8 mouse cellular contexts compared by ENCODE assay signal in genomic region chr11:108921506-108922455, GRCm38 (mm10). TPM values are rescaled to one million over a fixed set of nuclear protein-coding genes. Genes with fewer than 3 reads are reported as not detected.
DNase-seq lines count a peak whose midpoint lies in the region; ATAC-seq and TF ChIP-seq lines count a peak whose summit lies in the region.

No protein-coding gene starts in this region.

- H3K4me1 ChIP-seq in ES-E14 (ENCODE audit: control insufficient read depth in 2 of 2, insufficient read depth in 2 of 2, low read length in 2 of 2, poor library complexity in 1 of 2), result peaks cover 0 to 33% of the 10 kb centered on the region in 2 experiments; a peak in 1 of 4 replicates
- peaks cover 40% of the 10 kb centered on the region for H3K4me1 ChIP-seq in embryonic facial prominence, embryonic 14.5 days (ENCODE audit: control insufficient read depth, insufficient read depth, low read length)
- H3K4me1 ChIP-seq in hindbrain, embryonic 11.5 days (replicated peaks; ENCODE audit: control insufficient read depth, insufficient read depth, low read length), result peaks cover 9% of the 10 kb centered on the region
- peaks cover 7% of the 10 kb centered on the region for H3K4me1 ChIP-seq in liver, embryonic 11.5 days (replicated peaks; ENCODE audit: control insufficient read depth, insufficient read depth, low read length)
- peaks cover 48% of the 10 kb centered on the region for H3K4me1 ChIP-seq in neural tube, embryonic 14.5 days (ENCODE audit: control insufficient read depth, insufficient read depth, low read length)

- WGBS in embryonic facial prominence, embryonic 14.5 days, result under 1% methylated on average over 44 of the region's 62 CpGs
- 1% methylated on average over 57 of the region's 62 CpGs for WGBS in hindbrain, embryonic 11.5 days
- under 1% methylated on average over 54 of the region's 62 CpGs for WGBS in liver, embryonic 11.5 days
- WGBS in neural tube, embryonic 14.5 days, result under 1% methylated on average over 54 of the region's 62 CpGs

- DNase-seq in cerebellum, adult 11-12 months, result peak; percentile 31
- no peak for DNase-seq in cerebellum, adult 9-10 months
- no peak for DNase-seq in ES-E14 (ENCODE audit: low read depth, low spot score)
- DNase-seq in embryonic facial prominence, embryonic 14.5 days (ENCODE audit: low spot score), result peak; percentile 79
- peak; percentile 72 for DNase-seq in hindbrain, embryonic 11.5 days (ENCODE audit: low spot score)
- peak; percentile 50 for DNase-seq in liver, embryonic 11.5 days (ENCODE audit: low spot score)
- no peak for DNase-seq in frontal cortex, postnatal 25 days (ENCODE audit: low spot score in 2 of 2)

- peaks cover 14% of the 10 kb centered on the region; the same call in 1 of the 2 replicates for H3K36me3 ChIP-seq in ES-E14 (ENCODE audit: control insufficient read depth, insufficient read depth, low read length, poor library complexity, severe bottlenecking)
- 0 out of 2 replicates have a peak, but pooled peaks cover 10% of the 10 kb centered on the region for H3K36me3 ChIP-seq in embryonic facial prominence, embryonic 14.5 days (ENCODE audit: control insufficient read depth, insufficient read depth, low read length)
- 0 out of 2 replicates have a peak, but pooled peaks cover 3% of the 10 kb centered on the region for H3K36me3 ChIP-seq in hindbrain, embryonic 11.5 days (ENCODE audit: control insufficient read depth, insufficient read depth, low read length)
- no peaks in the 10 kb centered on the region for H3K36me3 ChIP-seq in liver, embryonic 11.5 days (ENCODE audit: control insufficient read depth, insufficient read depth, low read length)
- H3K36me3 ChIP-seq in neural tube, embryonic 14.5 days (ENCODE audit: control insufficient read depth, insufficient read depth, low read length), result no peaks in the 10 kb centered on the region

- peak overlapping the region; percentile 86 for H3K9ac ChIP-seq in ES-E14 (ENCODE audit: insufficient read depth, low read depth, low read length, poor library complexity, severe bottlenecking)
- H3K9ac ChIP-seq in embryonic facial prominence, embryonic 14.5 days (ENCODE audit: low read depth, low read length), result peak overlapping the region; percentile 93
- H3K9ac ChIP-seq in hindbrain, embryonic 11.5 days (ENCODE audit: low read depth, low read length), result peak overlapping the region; percentile 96
- peak overlapping the region; percentile 71 for H3K9ac ChIP-seq in liver, embryonic 11.5 days (ENCODE audit: low read depth, low read length)
- H3K9ac ChIP-seq in neural tube, embryonic 14.5 days (replicated peaks; ENCODE audit: low read depth, low read length), result peak overlapping the region; percentile 86

- in situ Hi-C loops in ES-E14 (cut with MboI; ENCODE audit: low sequenced_read_pairs in 2 of 2, unreplicated experiment in 2 of 2), result no loop called here

- no peak for ATAC-seq in embryonic facial prominence, embryonic 14.5 days (ENCODE audit: low read depth)
- ATAC-seq in hindbrain, embryonic 11.5 days (ENCODE audit: low FRiP score), result peak; percentile 11
- no peak for ATAC-seq in liver, embryonic 11.5 days (replicated peaks; ENCODE audit: low FRiP score)
- ATAC-seq in neural tube, embryonic 14.5 days (ENCODE audit: low read depth), result no peak; the same call in 1 of the 2 replicates

- peak overlapping the region; percentile 79 to 83 for H3K4me3 ChIP-seq in ES-E14 (ENCODE audit: insufficient read depth in 1 of 2, low read depth in 1 of 2, low read length in 2 of 2, poor library complexity in 1 of 2, severe bottlenecking in 1 of 2)
- peak overlapping the region; percentile 86 for H3K4me3 ChIP-seq in embryonic facial prominence, embryonic 14.5 days (ENCODE audit: low read depth, low read length)
- peak overlapping the region; percentile 96 for H3K4me3 ChIP-seq in hindbrain, embryonic 11.5 days (ENCODE audit: low read depth, low read length)
- H3K4me3 ChIP-seq in liver, embryonic 11.5 days (ENCODE audit: low read depth, low read length), result peak overlapping the region; percentile 72
- peak overlapping the region; percentile 90 for H3K4me3 ChIP-seq in neural tube, embryonic 14.5 days (ENCODE audit: low read depth, low read length)

- 0 out of 2 replicates have a peak, but pooled peaks cover 3% of the 10 kb centered on the region for H3K27me3 ChIP-seq in embryonic facial prominence, embryonic 14.5 days (replicated peaks; ENCODE audit: control insufficient read depth, insufficient read depth, low read length)
- 0 out of 2 replicates have a peak, but pooled peaks cover 2% of the 10 kb centered on the region for H3K27me3 ChIP-seq in hindbrain, embryonic 11.5 days (ENCODE audit: control insufficient read depth, insufficient read depth, low read length)
- H3K27me3 ChIP-seq in liver, embryonic 11.5 days (replicated peaks; ENCODE audit: control insufficient read depth, insufficient read depth, low read length), result peaks cover 60% of the 10 kb centered on the region
- H3K27me3 ChIP-seq in neural tube, embryonic 14.5 days (ENCODE audit: control insufficient read depth, insufficient read depth, low read length), result no peaks in the 10 kb centered on the region

- no peak overlapping the region for H3K27ac ChIP-seq in ES-E14 (ENCODE audit: insufficient read depth, low read depth, low read length, poor library complexity, severe bottlenecking)
- H3K27ac ChIP-seq in embryonic facial prominence, embryonic 14.5 days (replicated peaks; ENCODE audit: low read depth, low read length), result peak overlapping the region; percentile 100
- peak overlapping the region; percentile 99 for H3K27ac ChIP-seq in hindbrain, embryonic 11.5 days (ENCODE audit: low read depth, low read length)
- H3K27ac ChIP-seq in liver, embryonic 11.5 days (ENCODE audit: low read depth, low read length), result peak overlapping the region; percentile 98
- peak overlapping the region; percentile 96 for H3K27ac ChIP-seq in neural tube, embryonic 14.5 days (ENCODE audit: low read depth, low read length)

- peak overlapping the region; percentile 60 for H3K4me2 ChIP-seq in embryonic facial prominence, embryonic 14.5 days (ENCODE audit: low read depth, low read length)
- H3K4me2 ChIP-seq in hindbrain, embryonic 11.5 days (replicated peaks; ENCODE audit: low read depth, low read length), result peak overlapping the region; percentile 86
- peak overlapping the region; percentile 88 for H3K4me2 ChIP-seq in liver, embryonic 11.5 days
- peak overlapping the region; percentile 96 for H3K4me2 ChIP-seq in neural tube, embryonic 14.5 days (ENCODE audit: low read depth, low read length)

- no peaks in the 10 kb centered on the region for H3K9me3 ChIP-seq in ES-E14 (ENCODE audit: control insufficient read depth, insufficient read depth, low read depth, low read length)
- peaks cover 3% of the 10 kb centered on the region; the same call in 1 of the 2 replicates for H3K9me3 ChIP-seq in embryonic facial prominence, embryonic 14.5 days (ENCODE audit: control insufficient read depth, low read length)
- H3K9me3 ChIP-seq in hindbrain, embryonic 11.5 days (ENCODE audit: control insufficient read depth, low read length), result no peaks in the 10 kb centered on the region
- no peaks in the 10 kb centered on the region for H3K9me3 ChIP-seq in liver, embryonic 11.5 days (ENCODE audit: control insufficient read depth, low read length)
- no peaks in the 10 kb centered on the region for H3K9me3 ChIP-seq in neural tube, embryonic 14.5 days (ENCODE audit: control insufficient read depth, low read length)

TF ChIP-seq in ES-E14, 5 proteins besides CTCF, POLR2A, EP300 and RAD21:
- TF ChIP-seq ZC3H11A (IDR thresholded peaks at IDR 0.05; ENCODE audit: borderline replicate concordance, low read depth, low read length), result no peak
- no peak for TF ChIP-seq HCFC1 (IDR thresholded peaks at IDR 0.05; ENCODE audit: borderline replicate concordance, insufficient read depth, low read length)
- no peak for TF ChIP-seq CHD2 (IDR thresholded peaks at IDR 0.05; ENCODE audit: low read depth, low read length)
- no peak for TF ChIP-seq ZNF384 (IDR thresholded peaks at IDR 0.05; ENCODE audit: low read depth, low read length)
- no peak for TF ChIP-seq MAFK (IDR thresholded peaks at IDR 0.05; ENCODE audit: insufficient read depth, low read depth, low read length)

RNA-seq across cellular contexts. Expression of gene Axin2, which starts 1.6 kb away (rescaled TPM):
- 7.7 and 12.3 TPM in 2 replicates for total RNA-seq in ES-E14 (2012; rRNA removed)
- polyA plus RNA-seq in embryonic facial prominence, embryonic 14.5 days (2014; fragmentation: Nextera tagmentation; extraction: Ambion mirVana), result 11.4 and 11.8 TPM in 2 replicates
- polyA plus RNA-seq in hindbrain, embryonic 11.5 days (2014; fragmentation: Nextera tagmentation; extraction: Ambion mirVana), result 20.1 and 26.5 TPM in 2 replicates
- polyA plus RNA-seq in liver, embryonic 11.5 days (2014; fragmentation: Nextera tagmentation; extraction: Ambion mirVana), result 1.7 and 2.3 TPM in 2 replicates
- polyA plus RNA-seq in neural tube, embryonic 14.5 days (2014; fragmentation: Nextera tagmentation; extraction: Ambion mirVana), result 6.6 and 9.1 TPM in 2 replicates

Comparison
In these comparisons a context has a peak if more than half of its experiments do, and no peak if none do; other contexts are left out.
1. DNase-seq: peak in cerebellum, adult 11-12 months (single experiment), embryonic facial prominence, embryonic 14.5 days (single experiment), hindbrain, embryonic 11.5 days (single experiment) and liver, embryonic 11.5 days (single experiment); none in cerebellum, adult 9-10 months (single experiment), ES-E14 (single experiment) and frontal cortex, postnatal 25 days (0 of 2).
2. Peak in every context shown above with its lines, with median percentiles within 50 percentile points of each other: H3K4me3 ChIP-seq, H3K9ac ChIP-seq and H3K4me2 ChIP-seq.